Mouse (Mus musculus): ENCODE data around the gene Ablim1. TPM values are rescaled to one million over a fixed set of nuclear protein-coding genes. Genes with fewer than 3 reads are reported as not detected.

The Ablim1 gene
- total RNA-seq, 2 experiments from 2014 or later, result 81.9 to 87.6 TPM

DNA sequence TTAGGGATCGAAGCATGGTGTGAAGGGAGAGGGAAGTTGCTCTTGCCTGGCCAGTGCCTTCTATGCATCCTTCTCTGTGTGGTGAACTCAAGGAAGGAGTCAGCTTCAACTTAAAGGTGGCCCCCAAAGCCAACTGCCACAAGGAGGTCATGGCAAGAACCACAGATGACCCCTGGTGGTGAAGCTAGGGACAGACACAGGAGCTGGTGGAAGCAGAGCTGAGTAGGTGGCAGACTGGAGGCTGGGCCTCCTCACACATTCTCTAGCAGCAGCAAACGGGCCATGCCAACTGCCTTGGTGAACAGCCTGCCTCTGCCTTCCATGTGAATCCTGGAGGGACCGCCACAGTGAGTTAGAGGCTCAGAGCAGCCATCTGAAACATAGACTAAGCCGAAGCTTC lies 283.1 kb downstream of the Ablim1 start:
- DNase-seq (ENCODE audit: low spot score in 2 of 2), result peak; percentile 54 to 69

DNA sequence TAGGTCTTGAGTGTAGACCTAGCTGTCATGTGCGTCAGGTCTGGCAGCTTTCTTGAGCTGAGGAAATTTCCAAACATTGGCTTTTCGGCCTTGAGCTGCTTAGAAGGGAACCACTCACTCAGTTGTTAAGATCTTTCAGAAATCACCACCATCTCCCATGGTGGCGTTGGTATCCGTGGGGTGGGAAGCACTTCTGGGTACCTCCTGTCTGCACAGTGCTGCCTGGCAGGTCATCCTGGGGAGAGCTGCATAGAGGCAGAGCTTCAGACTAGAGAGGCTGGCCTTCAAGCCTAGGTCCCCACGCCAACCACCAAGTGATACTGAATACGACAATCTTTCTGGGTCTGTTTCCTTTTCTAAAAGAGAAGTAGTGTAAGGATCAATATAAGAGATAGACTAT lies 285.3 kb downstream of the Ablim1 start:
- DNase-seq (ENCODE audit: low spot score in 2 of 2), result no peak

DNA sequence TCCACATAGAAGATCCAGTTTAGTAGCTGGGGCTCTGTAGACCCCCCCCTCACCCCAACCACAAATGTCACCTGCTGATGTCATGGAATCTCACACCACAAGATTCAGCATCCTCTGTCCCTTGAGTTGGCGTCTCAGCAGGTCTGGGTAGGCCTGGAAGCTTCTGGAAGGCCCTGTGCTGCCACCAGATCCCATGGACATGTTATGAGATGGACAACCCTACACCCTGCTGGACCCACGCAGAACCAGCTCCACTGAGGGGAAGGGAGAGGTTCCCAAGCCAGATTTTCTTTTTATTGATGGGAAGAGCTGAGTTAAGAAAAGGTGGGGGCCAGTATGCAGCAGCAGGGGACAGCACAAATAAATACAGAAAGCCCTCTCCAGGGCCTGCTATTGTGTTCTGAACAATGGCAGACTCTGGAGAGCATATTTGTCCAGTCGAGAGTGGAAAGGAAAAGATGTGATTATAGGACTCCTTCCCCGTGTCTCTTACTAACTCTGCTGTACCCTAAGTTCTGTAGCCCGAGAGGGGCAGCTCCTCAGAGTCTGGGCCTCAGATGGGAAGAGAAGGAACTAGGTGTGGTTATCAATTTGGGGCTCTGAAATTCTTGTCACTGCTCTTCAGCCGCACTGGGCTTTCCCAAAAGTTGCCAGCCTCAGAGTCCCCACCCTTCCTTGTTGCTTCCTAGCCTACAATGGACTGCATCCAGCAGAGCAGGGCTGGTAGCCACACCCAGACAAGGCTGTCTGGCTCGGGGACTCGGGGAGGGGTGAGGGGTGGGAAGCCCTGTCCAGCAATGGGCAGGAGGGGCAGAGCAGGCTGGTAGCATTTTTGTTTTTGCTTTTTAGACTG lies 286.2 kb downstream of the Ablim1 start:
- no peak for DNase-seq (ENCODE audit: low spot score in 2 of 2)

DNA sequence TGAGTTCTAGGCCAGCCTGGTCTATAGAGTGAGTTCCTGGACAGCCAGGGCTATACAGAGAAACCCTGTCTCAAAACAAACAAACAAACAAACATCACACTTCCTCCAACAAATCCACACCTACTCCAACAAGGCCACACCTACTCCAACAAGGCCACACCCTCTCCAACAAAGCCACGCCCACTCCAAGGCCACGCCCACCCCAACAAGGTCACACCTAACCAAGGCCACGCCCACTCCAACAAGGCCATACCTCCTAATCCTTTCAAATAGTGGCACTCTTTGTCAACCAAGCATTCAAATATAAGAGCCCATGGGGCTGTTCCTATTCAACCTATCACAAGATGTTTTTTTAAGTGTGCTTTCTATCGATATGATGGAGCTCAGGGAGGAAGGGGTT lies 288.2 kb downstream of the Ablim1 start:
- DNase-seq (ENCODE audit: low spot score in 2 of 2), result no peak

DNA sequence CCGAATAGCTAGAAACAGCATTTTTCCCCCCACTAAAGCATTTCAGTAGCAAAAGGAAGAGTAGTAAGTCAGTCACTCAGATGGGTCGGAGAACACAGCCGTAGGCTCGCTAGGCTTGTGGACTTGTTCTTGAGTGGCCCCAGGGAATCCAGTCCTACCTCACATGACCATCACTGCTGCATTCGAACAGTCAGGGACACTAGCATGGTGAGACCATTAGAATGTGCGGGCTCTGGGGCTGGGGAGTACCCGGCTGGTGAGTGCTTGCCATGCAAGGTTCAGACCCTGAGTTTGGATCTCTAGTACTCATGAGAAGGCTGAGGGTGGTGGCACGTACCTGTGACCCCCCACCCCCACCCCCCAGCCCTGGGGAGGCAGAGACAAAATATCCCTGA lies 296.9 kb downstream of the Ablim1 start:
- DNase-seq (ENCODE audit: low spot score in 2 of 2), result no peak

DNA sequence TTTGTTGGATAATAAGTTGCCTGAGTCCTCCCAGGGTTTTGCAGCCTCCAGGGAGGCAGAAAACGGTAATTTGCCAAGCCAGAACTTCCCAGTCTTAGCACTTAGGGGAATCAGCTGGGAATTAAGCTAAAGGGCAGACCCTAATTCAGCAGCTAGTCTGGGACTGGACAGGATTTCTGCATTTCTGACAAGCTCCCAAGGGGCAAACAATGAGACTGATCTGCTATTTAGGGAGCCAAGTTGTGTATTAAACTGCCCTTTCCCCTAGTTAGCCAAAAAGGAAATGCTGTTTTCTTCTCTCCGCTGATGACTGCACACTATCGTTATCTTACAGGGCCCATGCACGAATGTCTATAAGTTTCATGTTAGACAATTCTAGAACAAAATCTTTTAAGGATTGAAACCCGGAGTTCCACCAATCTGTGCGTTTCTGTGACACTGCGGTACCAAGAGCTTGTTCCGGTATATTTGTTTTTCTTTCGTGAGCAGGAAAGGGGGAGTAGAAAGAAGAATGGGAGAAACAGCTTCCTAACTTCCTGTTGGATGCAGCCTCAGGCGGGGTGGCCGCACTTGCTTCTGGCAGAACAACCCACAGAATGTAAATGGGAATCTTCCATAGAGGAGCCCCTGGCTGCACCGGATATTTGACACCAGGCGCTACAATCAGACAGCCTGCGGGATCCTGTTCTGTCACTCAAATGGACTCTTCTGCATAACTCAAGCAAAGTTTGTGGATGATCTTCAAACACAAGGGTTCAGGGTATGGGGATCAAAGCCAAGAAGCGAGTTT lies 297.5 kb downstream of the Ablim1 start:
- DNase-seq (ENCODE audit: low spot score in 2 of 2), result no peak

DNA sequence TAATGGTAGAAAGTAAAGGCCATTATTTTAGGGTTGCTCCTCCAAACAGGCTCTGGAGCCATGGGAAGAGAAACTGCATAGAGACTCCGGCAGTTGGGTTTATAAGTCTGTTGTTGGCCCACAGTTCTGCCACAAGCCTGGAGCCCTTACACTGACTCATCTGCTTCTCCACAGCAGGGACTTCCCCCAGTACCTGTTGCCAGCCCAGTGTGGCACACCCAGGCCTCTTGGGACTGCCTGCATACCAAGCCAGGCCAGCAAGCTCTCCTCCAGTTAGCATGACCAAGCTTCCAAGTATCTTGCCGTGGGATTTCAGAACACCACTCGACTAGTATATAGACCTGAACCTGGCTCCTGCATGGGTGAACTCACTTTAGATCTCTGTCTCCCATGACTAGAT lies 299.9 kb downstream of the Ablim1 start:
- DNase-seq (ENCODE audit: low spot score in 2 of 2), result no peak

DNA sequence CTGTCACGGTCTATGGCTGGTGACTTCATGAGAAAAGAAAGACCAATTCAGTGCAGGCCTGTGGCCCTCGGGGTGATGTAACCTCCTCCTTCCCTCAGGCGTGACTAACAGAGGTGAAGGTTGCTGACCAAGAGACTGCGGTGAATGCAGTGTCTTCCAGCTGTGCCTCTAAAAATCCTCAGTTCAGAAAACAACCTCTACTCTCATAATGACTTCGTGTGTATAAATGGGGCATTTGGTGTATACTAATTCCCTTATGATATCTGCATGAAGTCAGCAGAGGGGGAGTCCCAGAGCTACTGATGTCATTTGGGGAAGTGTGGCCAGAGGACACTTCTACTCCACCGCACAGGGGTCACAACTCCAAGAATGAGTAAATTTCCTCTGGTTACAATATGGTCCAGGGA lies 301.4 kb downstream of the Ablim1 start:
- no peak for DNase-seq (ENCODE audit: low spot score in 2 of 2)

DNA sequence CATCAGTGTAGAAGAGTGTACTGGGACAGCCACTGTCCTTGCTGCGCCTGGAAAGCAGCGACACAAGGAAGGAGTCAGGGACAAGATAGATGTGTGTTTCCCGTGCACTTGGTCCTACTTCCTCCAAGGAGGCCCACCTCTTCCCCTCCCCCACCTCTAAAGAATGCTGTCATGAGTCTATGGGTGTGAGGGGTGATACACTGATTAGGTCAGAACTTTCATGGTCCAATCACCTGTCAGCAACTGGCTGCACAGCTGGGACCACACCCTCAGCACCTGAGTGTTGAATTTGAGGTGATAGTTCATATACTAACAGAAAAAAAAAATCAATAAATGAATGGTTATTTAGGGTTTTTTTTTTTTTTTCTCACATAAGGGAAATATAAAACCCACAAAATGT lies 302.7 kb downstream of the Ablim1 start:
- DNase-seq (ENCODE audit: low spot score in 2 of 2), result no peak

DNA sequence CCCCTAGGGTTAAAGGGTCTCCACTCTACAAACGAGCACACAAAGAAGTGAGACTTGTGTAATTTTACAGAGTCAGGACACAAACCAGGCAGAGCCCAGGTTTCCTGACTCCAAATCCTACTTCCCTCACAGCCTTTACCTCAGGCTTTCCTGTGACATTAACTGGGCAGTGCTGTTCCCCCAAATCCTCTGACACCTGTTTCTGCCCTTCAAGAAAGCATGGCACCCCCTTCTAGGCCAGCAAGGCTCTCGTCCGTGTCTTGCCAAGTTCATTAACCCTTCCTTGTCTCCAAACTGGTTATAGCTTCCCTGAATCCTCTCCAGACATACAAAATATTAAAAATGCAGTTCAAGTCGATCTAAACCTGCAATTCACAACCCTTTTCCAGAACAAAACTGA lies 304.7 kb downstream of the Ablim1 start:
- no peak for DNase-seq (ENCODE audit: low spot score in 2 of 2)

DNA sequence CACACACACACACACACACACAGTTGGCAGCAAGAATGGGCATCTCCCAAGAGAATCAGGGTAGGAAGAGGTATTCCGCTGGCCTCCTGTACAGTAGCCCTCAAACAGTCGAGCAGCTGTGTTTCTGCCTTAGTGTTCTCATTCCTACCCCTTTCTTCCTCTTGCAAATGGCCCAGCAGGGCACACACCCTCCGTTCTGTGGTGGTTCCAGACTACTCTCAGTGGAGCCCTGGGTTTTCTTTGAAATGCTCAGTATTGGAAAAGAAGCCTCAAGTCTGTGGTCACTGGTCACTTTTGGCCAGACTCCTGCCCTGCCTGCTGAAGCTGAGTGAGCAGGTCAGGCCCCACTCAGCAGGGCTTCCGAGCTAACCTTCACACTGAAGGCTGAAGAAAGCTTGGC lies 305.1 kb downstream of the Ablim1 start:
- no peak for DNase-seq (ENCODE audit: low spot score in 2 of 2)

DNA sequence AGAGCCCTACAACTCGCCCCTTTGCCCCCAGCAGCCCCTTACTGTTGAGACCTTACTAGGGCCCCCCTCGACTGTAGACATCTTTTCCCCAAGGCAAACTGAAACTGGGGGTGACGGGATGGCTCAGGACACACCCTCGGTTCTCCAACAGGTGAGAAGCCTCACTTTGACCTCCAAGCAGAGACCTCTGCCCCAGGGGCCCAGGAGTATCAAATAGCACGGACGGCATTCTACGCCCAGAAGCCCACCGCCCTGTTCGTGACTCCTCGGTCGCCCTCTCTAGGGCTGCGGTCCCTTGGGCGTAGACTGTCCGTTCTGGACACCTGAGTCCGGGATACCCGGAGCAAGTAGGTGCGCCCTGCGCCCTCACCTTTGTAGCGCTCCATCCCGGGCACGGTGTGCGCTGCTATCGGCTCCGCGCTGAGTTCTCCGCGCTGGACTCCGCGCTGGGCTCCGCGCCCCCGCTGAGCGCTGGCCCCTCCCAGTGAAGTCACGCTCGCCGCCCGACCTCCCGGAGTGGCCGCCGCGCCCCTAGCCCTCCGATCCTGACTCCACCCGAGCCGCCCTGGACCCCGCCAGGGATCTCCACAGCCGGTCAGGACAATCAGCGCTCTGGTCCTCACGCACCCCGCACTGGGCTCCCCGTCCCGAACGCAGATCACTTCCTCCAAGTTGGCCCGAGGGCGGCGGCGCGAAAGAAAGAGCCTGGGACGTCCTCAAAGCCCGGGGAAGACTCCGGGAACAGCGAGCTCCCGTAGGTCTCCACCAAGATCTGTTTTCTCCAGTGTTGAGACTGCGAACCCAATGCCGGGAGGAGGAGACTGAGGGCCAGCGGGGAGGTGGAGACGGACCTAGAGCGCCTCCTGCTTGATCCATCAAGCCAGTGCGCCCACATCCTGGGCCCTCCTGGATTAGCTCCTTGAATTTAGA lies 306.7 kb downstream of the Ablim1 start, which contains the start of gene Afap1l2:
Gene Afap1l2 (minus strand): TSS at position 448 of the 930 bp plus-strand sequence.
- peak; percentile 57 to 62 for DNase-seq (ENCODE audit: low spot score in 2 of 2)

DNA sequence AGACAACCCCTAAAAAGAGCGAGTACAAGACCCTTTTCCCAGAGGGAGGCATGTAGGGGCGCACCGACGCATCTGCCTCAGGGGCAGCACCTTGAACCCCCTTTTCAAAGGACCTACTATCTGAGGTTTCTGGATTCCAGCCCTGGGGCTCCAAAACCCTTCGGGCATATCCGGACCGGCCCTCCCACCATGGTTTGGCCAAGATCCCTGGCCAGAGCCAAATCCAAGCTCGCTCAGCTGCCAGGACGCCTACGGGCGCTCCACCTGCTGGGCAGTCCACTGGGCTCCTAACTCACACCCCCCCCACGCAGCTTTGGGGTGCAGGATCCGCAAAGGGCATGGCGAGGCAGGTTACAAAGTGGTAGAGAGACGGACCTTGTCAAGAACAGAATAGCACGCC lies 307.4 kb downstream of the Ablim1 start:
- DNase-seq (ENCODE audit: low spot score in 2 of 2), result peak; percentile 60 to 69

DNA sequence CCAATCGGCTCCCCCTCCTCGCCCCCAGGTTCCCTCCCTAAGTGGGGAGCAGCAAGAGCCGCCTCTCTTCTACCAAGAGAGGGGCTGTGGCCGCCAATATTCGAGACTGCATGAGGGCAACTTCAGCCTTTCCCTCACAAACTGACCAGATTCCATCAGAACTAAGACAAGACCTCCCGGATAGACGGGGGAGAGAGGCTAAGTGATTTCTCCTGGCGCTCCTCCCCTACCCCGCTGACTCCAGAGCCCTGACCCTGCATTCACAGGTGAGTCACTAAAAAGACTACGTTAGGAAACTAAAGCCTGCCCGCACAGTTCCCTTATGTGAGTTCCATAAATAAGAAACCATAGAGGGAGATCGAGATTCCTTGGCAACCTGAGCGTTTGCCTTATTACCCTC lies 307.9 kb downstream of the Ablim1 start:
- DNase-seq (ENCODE audit: low spot score in 2 of 2), result no peak

DNA sequence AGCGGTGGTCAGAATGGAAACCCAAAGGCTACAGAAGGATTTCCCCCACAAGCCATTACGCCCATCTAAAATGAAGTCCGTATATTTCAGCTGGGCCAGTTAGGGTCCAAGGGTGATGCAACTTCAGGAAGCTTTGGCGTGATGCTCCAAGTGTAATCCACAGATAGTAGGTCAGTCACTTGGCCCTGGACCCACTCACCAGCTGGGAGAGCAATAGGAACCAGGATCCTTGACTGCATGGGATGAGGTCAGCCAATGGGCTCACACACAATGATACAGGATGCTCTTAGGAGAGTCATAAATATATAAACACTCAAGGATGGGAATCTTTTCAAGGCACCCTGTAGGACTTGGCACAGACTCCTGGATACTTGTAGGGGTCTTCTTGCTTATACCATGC lies 309.7 kb downstream of the Ablim1 start:
- DNase-seq (ENCODE audit: low spot score in 2 of 2), result no peak

DNA sequence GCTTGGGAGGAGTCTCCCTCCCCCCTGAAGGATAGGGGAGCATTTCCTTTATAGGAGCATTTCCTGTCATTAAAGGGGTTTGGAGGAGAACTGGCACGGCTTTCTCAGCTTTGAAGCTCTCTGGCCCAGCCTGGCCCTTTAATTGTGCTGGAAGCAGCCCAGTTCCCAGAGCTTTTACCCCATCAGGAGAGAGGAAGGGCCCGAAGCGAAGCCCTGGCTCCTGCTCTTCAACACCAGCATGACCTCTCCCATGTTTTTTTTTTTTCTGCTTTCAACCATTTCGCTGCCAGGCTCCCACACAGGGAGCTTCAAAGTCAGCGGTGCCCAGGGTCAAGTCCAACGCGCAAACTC lies 311.3 kb downstream of the Ablim1 start:
- peak in 1 of 2 experiments; percentile 54 for DNase-seq (ENCODE audit: low spot score in 2 of 2)

DNA sequence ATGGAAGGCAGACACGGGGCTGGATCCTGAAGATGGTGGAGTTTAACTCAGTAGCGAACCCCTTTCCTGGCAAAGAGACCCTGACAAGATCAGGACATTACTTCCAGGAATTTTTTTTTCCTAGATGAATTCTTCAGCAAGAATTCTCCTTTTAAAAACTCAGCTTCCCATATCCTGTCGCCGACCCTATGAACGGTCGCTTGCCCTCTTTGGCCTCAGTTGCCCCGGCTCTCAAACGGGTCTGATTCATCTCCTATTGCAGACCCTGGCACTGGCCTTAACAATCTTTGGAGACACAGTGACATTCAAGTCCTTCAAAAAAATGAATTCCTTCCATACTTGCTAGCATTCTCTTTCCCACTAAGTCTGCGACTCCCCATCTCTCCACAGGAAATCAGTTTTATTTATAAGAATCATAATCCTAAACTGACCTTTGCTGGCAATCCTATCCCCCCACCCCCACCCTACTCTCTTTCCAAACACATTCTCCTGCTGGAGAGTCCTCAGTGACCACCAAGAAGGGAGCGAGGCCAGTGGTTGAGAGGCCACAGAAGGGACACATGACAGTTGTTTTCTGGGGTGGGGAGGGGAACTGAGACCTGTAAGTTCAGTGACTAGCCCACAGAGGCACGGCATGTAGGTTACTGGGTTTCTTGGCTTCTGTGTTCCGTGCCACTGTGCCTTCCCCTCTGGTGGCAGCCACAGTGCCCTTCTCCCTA lies 311.8 kb downstream of the Ablim1 start:
- DNase-seq (ENCODE audit: low spot score in 2 of 2), result no peak

DNA sequence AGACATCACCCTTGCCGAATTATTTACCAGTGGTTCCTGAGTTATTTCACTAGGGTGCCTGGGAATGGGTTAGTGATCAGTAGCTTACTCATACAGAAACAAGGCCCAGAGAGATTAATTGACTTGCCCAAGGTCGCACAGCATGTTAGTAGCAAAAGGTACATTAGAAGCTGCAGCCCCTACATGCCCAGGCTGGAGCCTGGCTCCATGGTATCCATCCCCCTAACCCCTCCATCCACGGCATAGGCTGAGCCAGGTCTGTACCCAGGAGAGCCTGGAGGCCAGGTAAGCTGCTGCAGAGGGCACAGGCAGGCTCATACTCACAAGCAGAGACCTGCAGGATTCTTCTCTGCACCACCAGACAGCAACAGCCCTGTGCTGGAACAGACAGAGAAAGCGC lies 312.8 kb downstream of the Ablim1 start:
- no peak for DNase-seq (ENCODE audit: low spot score in 2 of 2)

DNA sequence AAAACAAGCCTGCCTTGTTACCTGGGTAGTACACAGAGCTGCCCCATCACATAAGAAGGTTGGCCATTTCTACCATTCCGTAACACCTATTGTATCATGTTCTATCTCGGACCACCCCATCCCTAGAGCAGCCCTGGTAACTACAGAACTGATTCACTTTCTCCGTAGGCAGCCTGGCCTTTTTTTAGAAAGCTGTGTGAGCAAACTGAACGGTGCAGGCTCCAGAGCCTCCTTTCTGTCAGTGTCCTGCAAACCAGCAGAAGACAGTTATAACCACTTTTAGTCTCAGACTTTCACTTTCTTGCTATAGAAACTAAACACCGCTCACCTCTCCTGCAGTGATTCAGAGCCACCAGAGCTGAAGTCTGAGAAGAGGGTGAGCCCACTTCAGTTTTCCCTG lies 314.1 kb downstream of the Ablim1 start:
- no peak for DNase-seq (ENCODE audit: low spot score in 2 of 2)

DNA sequence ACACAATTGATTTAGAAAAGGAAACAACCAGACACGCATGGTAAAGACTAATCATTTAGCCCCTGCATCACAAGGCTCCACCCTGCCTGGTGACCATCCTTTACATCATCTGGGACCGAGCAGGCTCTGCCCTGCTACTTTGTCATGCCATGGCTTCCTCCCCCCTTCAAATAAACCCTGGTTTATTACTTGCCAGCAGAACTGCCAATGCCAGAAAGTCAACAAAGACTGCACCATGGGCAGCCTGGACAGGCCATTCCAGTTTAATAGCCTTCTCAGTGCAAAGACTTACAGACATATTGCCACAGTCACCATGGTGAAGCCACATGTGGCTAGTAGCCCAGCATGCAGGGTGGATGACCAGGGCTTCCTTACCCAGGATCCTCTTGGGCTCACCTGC lies 314.9 kb downstream of the Ablim1 start:
- no peak for DNase-seq (ENCODE audit: low spot score in 2 of 2)

DNA sequence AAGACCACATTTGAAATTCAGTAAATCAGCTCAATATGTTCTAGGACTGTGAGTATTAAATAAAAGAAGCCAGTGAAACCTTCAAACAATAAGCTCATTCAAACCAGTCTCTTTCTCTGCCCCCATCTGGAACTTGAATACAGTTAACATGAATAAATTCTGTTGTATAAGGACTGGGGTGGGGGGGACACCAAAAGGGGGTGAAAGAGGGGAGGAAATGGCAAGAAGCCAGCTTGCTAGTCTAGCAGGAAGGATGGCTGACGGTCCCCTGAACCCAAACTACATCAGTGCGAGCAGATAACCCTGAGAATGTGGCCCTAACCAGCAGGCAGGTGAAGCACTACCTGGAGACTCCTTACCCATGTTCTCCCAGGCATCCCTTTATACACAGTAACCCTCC lies 315.8 kb downstream of the Ablim1 start:
- no peak for DNase-seq (ENCODE audit: low spot score in 2 of 2)

Data from layer of hippocampus, postnatal 10 days (tissue).